Mouse (Mus musculus): Measurements from ENCODE around the gene Cyp2f2. TPM values are rescaled to one million over a fixed set of nuclear protein-coding genes. Genes with fewer than 3 reads are reported as not detected.

Gene Cyp2f2
- polyA plus RNA-seq, 1 experiment, result not detected

DNA sequence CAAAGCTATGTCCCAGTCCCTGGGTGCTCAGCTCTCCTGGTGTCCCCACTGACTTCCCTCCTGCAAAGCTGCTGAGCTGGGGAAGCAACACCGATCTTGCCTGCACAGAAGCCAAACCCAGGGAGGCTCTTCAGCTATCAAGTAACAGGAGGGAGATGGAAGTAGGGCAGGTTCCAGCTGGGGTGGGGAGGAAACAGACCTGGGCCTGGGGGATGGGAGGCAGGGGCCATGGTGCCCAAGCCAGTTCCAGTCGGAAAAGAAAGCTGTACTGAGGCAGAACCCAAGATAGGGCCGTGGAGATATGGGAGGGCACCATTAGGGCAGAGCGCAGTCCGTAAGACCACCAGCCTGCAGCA is 43.7 kb downstream of the Cyp2f2 start:
- H3K27ac ChIP-seq (ENCODE audit: insufficient read depth, low read depth, low read length), result no peak overlapping the region
- H3K4me1 ChIP-seq (ENCODE audit: control insufficient read depth, insufficient read depth, low read length), result peaks cover 42% of the 10 kb centered on the region
- H3K4me3 ChIP-seq (ENCODE audit: insufficient read depth, low read length), result no peak overlapping the region
- TF ChIP-seq POLR2A (IDR thresholded peaks at IDR 0.05; ENCODE audit: borderline replicate concordance, low read depth, low read length), result no peak
- no peak for TF ChIP-seq CTCF (IDR thresholded peaks at IDR 0.05; ENCODE audit: low read depth, low read length)

- Histone ChIP-seq H3K4me1 (ENCODE audit: control insufficient read depth, insufficient read depth, low read length) (peaks cover 42% of the 10 kb centered on the region), H3K4me3 (ENCODE audit: insufficient read depth, low read length) (no peak overlapping the region), H3K27ac (ENCODE audit: insufficient read depth, low read depth, low read length) (no peak overlapping the region)
- TF ChIP-seq POLR2A (IDR thresholded peaks at IDR 0.05; ENCODE audit: borderline replicate concordance, low read depth, low read length) (no peak), CTCF (IDR thresholded peaks at IDR 0.05; ENCODE audit: low read depth, low read length) (no peak)
Measured at GRCm38 (mm10) chr7:27164112-27164947, 44.6 kb downstream of the Cyp2f2 start.

GRCm38 (mm10) chr7:27165007-27165655 is 45.4 kb downstream of the Cyp2f2 start:
- Histone ChIP-seq H3K4me3 (ENCODE audit: insufficient read depth, low read length) (peak overlapping the region; percentile 87), H3K27ac (ENCODE audit: insufficient read depth, low read depth, low read length) (no peak overlapping the region), H3K4me1 (ENCODE audit: control insufficient read depth, insufficient read depth, low read length) (peaks cover 40% of the 10 kb centered on the region)
- no peak for TF ChIP-seq POLR2A (IDR thresholded peaks at IDR 0.05; ENCODE audit: borderline replicate concordance, low read depth, low read length)
- no peak for TF ChIP-seq CTCF (IDR thresholded peaks at IDR 0.05; ENCODE audit: low read depth, low read length)

GRCm38 (mm10) chr7:27165696-27166095 is 46.0 kb downstream of the Cyp2f2 start:
- H3K4me1 ChIP-seq (ENCODE audit: control insufficient read depth, insufficient read depth, low read length), result peaks cover 35% of the 10 kb centered on the region
- peak overlapping the region; percentile 95 for H3K27ac ChIP-seq (ENCODE audit: insufficient read depth, low read depth, low read length)
- TF ChIP-seq POLR2A (IDR thresholded peaks at IDR 0.05; ENCODE audit: borderline replicate concordance, low read depth, low read length) (no peak), CTCF (IDR thresholded peaks at IDR 0.05; ENCODE audit: low read depth, low read length) (no peak)
- H3K4me3 ChIP-seq (ENCODE audit: insufficient read depth, low read length), result peak overlapping the region; percentile 87

DNA sequence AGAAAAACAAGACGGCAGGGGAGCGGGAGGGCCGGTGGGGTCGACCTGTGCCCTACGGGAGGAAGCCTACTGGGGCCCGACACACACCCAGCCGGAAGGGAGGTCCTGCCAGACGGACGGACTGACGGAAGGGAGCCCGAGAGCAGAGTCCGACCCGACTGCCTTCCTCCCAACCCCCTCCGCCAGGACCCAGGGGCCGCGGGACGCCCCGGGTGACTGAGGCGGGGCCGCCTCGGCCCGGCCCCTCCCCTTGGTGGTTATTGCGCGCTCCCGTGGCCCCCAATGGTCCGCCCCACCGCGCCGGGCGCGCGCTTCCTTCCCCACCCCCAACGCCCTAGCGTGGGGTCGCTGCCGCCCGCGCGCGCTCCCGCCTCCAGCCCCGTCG is 46.5 kb downstream of the Cyp2f2 start:
- Histone ChIP-seq H3K4me1 (ENCODE audit: control insufficient read depth, insufficient read depth, low read length) (peaks cover 30% of the 10 kb centered on the region), H3K4me3 (ENCODE audit: insufficient read depth, low read length) (peak overlapping the region; percentile 87), H3K27ac (ENCODE audit: insufficient read depth, low read depth, low read length) (peak overlapping the region; percentile 95)
- TF ChIP-seq POLR2A (IDR thresholded peaks at IDR 0.05; ENCODE audit: borderline replicate concordance, low read depth, low read length), result no peak
- no peak for TF ChIP-seq CTCF (IDR thresholded peaks at IDR 0.05; ENCODE audit: low read depth, low read length)

DNA sequence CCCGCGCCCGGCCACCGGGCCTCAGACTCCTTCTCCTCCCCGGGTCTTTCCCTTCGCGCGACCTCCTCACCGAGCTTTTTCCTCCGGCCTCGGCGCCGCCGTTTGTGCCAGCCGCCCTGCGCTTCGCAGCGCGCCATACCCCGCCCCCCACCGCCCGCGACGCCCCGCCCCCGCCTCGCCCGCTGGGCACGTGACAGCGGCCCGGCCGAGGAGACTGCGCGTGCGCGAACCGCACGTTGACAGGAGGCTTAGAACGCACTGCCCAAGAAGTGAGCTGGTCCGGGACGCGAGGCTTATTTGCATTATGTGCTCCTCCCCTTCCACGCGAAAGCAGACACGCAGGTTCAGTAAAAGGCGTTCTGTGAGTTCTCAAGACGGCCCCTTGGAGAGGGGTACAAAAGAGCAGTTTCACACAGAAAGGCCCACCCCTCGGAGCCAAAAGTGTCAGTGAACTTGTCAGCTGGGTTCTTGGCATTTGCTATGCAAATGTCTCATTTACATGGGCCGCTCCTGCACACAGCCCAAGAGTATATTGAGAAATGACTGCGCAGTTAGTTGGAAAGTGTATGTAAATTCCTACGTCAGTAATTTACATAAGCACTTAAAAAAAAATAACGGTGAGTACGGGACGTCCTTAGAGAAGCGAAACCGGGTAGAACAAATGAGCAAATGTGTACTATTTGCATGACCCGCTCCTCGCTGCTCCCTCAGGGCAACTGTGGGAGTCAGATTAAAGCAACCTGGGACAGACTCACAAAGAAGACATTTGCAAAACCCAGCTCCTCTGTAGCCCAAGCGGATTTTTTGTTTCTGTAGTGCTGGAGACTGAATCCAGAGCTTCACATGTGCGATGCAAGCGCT is 47.1 kb downstream of the Cyp2f2 start, which contains the start of gene Egln2:
Gene Egln2, minus strand, starts transcription at position 189 of the 861 bp plus-strand sequence.
- Histone ChIP-seq H3K27ac (ENCODE audit: insufficient read depth, low read depth, low read length) (peak within 1 kb of the TSS; percentile 95), H3K4me1 (ENCODE audit: control insufficient read depth, insufficient read depth, low read length) (peaks cover 24% of the 10 kb centered on the region), H3K4me3 (ENCODE audit: insufficient read depth, low read length) (peak within 1 kb of the TSS; percentile 87)
- no peak for TF ChIP-seq CTCF (IDR thresholded peaks at IDR 0.05; ENCODE audit: low read depth, low read length)
- no peak for TF ChIP-seq POLR2A (IDR thresholded peaks at IDR 0.05; ENCODE audit: borderline replicate concordance, low read depth, low read length)

DNA sequence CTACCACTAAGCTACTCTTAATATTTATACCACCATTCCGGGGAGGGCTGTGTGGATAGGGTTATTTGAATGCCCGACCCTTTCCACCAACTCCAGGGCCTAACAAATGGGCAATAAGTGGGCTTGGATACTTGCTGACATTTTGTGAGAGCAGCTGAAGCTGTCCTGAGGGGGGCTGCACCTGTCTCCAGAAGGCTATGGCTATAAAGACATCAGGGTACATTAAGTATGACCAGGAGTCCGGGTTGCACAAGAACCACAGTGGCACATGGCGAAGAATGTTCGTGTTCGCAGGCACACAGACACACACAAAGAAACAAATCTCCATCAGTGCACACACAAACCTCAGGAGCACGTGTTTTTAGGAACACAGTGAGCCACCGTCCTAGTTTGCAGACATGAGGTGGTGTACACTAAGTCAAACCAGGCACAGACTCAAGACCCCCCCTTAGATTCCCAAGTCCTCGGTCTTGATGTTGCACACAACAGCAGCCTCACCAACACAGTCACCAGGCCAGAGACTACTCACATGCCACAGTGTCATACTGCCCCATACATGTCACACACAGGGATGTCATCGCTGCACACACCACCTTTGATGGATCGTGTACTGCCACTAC is 47.9 kb downstream of the Cyp2f2 start:
- Histone ChIP-seq H3K27ac (ENCODE audit: insufficient read depth, low read depth, low read length) (peak overlapping the region; percentile 87), H3K4me3 (ENCODE audit: insufficient read depth, low read length) (peak overlapping the region; percentile 87), H3K4me1 (ENCODE audit: control insufficient read depth, insufficient read depth, low read length) (peaks cover 18% of the 10 kb centered on the region)
- no peak for TF ChIP-seq CTCF (IDR thresholded peaks at IDR 0.05; ENCODE audit: low read depth, low read length)
- no peak for TF ChIP-seq POLR2A (IDR thresholded peaks at IDR 0.05; ENCODE audit: borderline replicate concordance, low read depth, low read length)

DNA sequence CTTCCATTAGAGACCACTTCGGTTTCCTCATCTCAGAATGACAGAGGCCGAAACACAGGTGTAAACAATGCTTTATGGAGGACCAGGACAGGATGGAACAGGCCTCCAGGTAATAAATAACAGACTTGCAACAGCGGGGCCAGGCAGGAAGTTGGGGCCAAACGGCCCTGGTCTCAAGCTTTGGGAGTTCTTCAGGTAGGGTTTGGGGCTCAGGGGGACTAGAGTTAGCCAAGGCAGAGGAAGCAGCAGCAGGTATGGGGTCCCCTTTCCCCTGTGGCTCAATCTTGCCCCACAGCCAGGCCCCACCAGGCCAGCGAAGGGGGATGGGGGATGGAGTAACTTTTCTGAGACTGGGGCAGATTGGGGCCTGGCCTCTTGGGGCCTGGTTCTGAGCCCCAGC is 48.7 kb downstream of the Cyp2f2 start:
- Histone ChIP-seq H3K4me3 (ENCODE audit: insufficient read depth, low read length) (no peak overlapping the region), H3K4me1 (ENCODE audit: control insufficient read depth, insufficient read depth, low read length) (peaks cover 11% of the 10 kb centered on the region), H3K27ac (ENCODE audit: insufficient read depth, low read depth, low read length) (no peak overlapping the region)
- TF ChIP-seq CTCF (IDR thresholded peaks at IDR 0.05; ENCODE audit: low read depth, low read length), result no peak
- no peak for TF ChIP-seq POLR2A (IDR thresholded peaks at IDR 0.05; ENCODE audit: borderline replicate concordance, low read depth, low read length)

GRCm38 (mm10) chr7:27170981-27171380 is 51.3 kb downstream of the Cyp2f2 start:
- no peak overlapping the region for H3K27ac ChIP-seq (ENCODE audit: insufficient read depth, low read depth, low read length)
- no peak overlapping the region for H3K4me3 ChIP-seq (ENCODE audit: insufficient read depth, low read length)
- H3K4me1 ChIP-seq (ENCODE audit: control insufficient read depth, insufficient read depth, low read length), result peaks cover 8% of the 10 kb centered on the region
- TF ChIP-seq POLR2A (IDR thresholded peaks at IDR 0.05; ENCODE audit: borderline replicate concordance, low read depth, low read length) (no peak), CTCF (IDR thresholded peaks at IDR 0.05; ENCODE audit: low read depth, low read length) (no peak)

All from bone marrow macrophage, adult 2 months (primary cell).